Mouse (Mus musculus) layer of hippocampus, adult 2 months (tissue): ENCODE measurements around the gene Cops7a. TPM values are rescaled to one million over a fixed set of nuclear protein-coding genes. Genes with fewer than 3 reads are reported as not detected.

Experiments used
- DNase-seq, 2 experiments: peaks; one replicate each; pipeline ENCODE4 v3.0.0; 2022; ENCODE audit warnings: low spot score in 2 of 2
- H3K27ac ChIP-seq: fragments of 200-600 bp; 2 replicates; pipeline ENCODE4 v1.8.1; 2022
- H3K4me3 ChIP-seq: fragments of 200-600 bp; 2 replicates; pipeline ENCODE4 v1.8.1; 2022; ENCODE audit warnings: mild to moderate bottlenecking
- CTCF ChIP-seq: fragments of 200-600 bp; conservative IDR thresholded peaks from 2 replicates; pipeline ENCODE4 v1.8.1; 2022; ENCODE audit warnings: antibody characterized with exemption, mild to moderate bottlenecking, moderate library complexity
- long read RNA-seq, 2 experiments: library from polyadenylated mRNA; stranded (forward); transcript quantifications; one replicate each; pipeline ENCODE4 v2.0.0; 2021; ENCODE audit warnings: borderline mapping rate in 2 of 2
- total RNA-seq, 2 experiments: library from RNA; stranded (reverse); gene quantifications; 2 replicates each; pipeline ENCODE4 v1.2.3; 2021

Gene Cops7a
- 100 to 1,000 TPM; 136 to 151 TPM for total RNA-seq
- long read RNA-seq, experiment 1, transcript Cops7a-201 (8 exons, 1,817 nt): major isoform, 11 of 126 reads
- long read RNA-seq, experiment 1, partial matches to known transcripts: 14 of 126 reads
- long read RNA-seq, experiment 1, other reads (novel, unspliced or antisense): 99 of 126 reads
- long read RNA-seq, experiment 2, transcript Cops7a-201 (8 exons, 1,817 nt): major isoform, 17 of 212 reads
- long read RNA-seq, experiment 2, partial matches to known transcripts: 25 of 212 reads
- long read RNA-seq, experiment 2, other reads (novel, unspliced or antisense): 164 of 212 reads

DNA sequence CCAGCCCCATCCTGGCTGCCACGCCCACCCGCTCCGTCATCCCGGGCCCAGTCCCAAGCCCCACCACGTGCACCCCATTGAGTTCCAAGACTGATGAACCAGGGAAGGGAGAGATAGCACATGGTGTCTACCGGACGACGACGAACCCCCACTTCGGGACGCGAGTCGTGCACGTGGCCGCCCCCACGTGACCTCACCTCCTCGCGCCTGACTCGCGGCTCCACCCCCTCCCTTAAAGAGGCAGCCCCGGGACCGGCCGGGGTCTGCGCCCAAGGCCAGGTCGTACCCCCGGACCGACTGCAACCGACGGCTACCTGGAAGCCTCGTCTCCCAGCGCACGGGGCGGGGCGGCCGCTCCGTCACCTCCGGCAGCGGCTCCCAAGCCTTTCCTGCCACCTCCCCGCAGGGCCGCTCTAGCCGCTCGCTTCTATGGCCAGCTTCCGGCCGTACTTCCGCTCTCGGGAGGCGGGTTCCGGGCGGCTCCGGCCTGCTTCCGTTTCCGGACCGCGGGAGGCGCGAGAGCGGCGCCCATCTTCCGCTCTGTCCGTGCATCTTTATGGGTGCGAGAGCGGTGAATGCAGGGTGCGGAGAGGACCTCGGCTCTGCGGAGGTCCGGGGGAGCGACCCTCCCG is at the start of gene Cops7a:
Gene Cops7a, minus strand, starts transcription at position 451 of the 632 bp plus-strand sequence.
- peak; percentile 24; the same call in 1 of the 2 replicates for TF ChIP-seq CTCF
- peak; percentile 94 to 97 for DNase-seq
- peak within 1 kb of the TSS; percentile 96 for H3K27ac ChIP-seq
- H3K4me3 ChIP-seq: peak within 1 kb of the TSS; percentile 87

GRCm38 (mm10) chr6:125009181-125010073 is 44.1 kb upstream of the Cops7a start:
- no peak for TF ChIP-seq CTCF
- peak overlapping the region; percentile 68 for H3K4me3 ChIP-seq
- peak overlapping the region; percentile 98 for H3K27ac ChIP-seq
- DNase-seq: peak; percentile 67 to 68

DNA sequence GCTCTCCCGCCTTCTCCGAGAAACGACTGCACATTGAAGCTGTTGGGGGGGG is 43.6 kb upstream of the Cops7a start, which contains the start of gene Zfp384:
Gene Zfp384, plus strand, starts transcription at position 17 of the 52 bp plus-strand sequence.
- Histone ChIP-seq H3K4me3 (peak within 1 kb of the TSS; percentile 68), H3K27ac (peak within 1 kb of the TSS; percentile 98)
- TF ChIP-seq CTCF: no peak
- no peak for DNase-seq

DNA sequence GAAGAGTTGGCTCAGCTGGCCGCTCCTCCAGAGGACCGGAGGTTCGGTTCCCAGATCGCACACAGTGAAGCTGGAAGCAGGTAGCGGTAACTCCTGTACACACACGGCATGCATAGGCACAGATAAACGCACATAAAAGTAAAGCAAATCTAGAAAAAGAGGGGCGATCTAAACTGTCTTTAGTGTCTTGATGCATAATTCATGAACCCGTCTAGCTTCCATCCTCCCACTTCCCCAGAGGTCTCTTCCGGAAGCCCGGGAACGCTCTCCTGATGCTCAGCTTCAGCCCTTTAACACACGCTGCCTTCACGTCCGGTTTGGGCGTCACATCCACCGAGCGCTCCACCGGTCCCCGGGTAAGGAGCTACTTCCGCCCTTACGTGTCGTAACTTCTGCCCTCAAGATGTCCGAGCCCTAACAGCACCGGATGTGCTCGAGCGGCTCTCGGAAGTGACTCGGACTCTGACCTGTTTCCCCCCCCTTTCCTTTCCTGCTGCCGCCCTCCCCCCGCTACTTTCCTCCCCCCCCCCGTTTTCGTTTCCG is 43.3 kb upstream of the Cops7a start:
- peak overlapping the region; percentile 68 for H3K4me3 ChIP-seq
- DNase-seq: peak; percentile 98 to 99
- H3K27ac ChIP-seq: peak overlapping the region; percentile 98
- TF ChIP-seq CTCF: no peak

DNA sequence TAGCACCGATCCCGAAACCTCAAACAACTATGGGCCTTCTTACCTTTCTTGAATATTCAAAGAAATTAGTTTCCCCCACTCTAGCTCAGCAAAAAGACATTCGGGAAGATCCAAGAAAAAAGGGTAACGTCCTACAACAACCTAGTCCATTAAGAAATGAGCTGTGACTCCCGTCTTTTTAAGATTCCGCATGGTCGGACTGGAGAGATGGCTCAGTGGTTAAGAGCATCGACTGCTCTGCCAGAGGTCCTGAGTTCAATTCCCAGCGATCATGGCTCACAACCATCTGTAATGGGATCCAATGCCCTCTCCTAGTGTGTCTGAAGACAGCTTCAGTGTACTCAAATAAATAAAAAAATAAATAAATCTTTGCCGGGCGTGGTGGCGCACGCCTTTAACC is 42.7 kb upstream of the Cops7a start:
- no peak for TF ChIP-seq CTCF
- no peak for DNase-seq
- Histone ChIP-seq H3K4me3 (peak overlapping the region; percentile 68), H3K27ac (peak overlapping the region; percentile 89)

DNA sequence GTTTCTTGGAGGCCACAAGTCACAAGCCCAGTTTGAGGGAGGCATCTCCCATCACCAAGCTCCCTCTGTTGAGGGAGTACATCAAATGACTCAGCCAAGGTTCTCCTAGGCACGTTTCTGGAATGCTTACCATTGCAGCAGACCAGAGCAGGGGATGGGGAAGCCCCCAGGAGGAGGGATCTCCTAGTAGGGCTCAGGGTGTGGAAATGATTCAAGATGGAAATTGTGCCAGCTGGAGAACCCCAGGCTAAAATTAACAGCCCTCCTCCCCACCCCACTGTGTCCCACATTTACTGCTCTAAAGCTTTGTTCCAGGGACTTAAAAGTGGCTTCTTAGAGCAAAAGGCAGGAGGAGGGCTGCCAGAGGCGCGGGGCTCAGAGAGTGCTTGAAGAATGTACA is 39.7 kb upstream of the Cops7a start:
- no peak for TF ChIP-seq CTCF
- Histone ChIP-seq H3K4me3 (no peak overlapping the region), H3K27ac (no peak overlapping the region)
- no peak for DNase-seq

DNA sequence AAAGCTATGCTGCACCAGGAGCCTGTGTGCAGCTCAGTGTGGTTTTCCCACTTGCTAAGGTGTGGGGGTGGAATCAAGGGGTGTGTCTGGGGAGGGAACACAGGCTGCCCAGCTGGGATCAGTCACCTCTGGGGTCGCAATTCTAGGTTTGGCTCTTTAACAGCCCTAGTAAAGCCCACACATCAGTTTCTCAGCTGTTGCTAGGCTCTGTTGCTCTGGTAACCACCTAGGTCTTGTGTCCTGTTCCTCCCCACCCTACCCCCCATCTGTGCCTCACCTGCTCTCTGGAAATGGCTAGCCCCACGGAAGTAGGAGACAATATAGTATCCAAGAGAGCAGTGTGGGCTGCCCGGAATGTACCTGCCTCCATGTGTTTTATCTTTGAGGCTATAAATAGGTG is 38.4 kb upstream of the Cops7a start:
- Histone ChIP-seq H3K27ac (peak overlapping the region; percentile 72), H3K4me3 (no peak overlapping the region)
- DNase-seq: no peak
- no peak for TF ChIP-seq CTCF

DNA sequence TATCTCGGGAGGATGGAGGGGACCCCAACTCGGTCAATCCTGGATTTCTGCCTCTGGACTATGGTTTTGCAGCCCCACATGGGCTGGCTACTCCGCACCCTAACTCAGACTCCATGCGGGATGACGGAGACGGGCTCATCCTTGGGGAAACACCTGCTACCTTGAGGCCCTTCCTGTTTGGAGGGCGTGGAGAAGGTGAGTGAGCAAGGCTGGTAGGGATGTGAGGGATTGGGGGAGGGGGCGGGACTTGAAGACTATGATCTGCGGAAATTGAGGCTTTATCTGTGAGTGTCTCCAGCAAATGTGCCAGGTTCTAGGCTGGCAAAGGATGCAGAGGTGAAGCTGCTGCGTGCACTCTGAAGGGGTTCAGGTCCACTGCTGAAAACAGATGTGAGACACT is 34.2 kb upstream of the Cops7a start:
- no peak for TF ChIP-seq CTCF
- no peak for DNase-seq
- Histone ChIP-seq H3K4me3 (no peak overlapping the region), H3K27ac (no peak overlapping the region)

GRCm38 (mm10) chr6:124999091-124999490 is 33.8 kb upstream of the Cops7a start:
- Histone ChIP-seq H3K27ac (peak overlapping the region; percentile 96; the same call in 1 of the 2 replicates), H3K4me3 (no peak overlapping the region)
- no peak for TF ChIP-seq CTCF
- DNase-seq: no peak

GRCm38 (mm10) chr6:124998066-124998465 is 32.7 kb upstream of the Cops7a start:
- DNase-seq: peak; percentile 50 to 67
- no peak for TF ChIP-seq CTCF
- Histone ChIP-seq H3K4me3 (peak overlapping the region; percentile 78), H3K27ac (peak overlapping the region; percentile 96)

DNA sequence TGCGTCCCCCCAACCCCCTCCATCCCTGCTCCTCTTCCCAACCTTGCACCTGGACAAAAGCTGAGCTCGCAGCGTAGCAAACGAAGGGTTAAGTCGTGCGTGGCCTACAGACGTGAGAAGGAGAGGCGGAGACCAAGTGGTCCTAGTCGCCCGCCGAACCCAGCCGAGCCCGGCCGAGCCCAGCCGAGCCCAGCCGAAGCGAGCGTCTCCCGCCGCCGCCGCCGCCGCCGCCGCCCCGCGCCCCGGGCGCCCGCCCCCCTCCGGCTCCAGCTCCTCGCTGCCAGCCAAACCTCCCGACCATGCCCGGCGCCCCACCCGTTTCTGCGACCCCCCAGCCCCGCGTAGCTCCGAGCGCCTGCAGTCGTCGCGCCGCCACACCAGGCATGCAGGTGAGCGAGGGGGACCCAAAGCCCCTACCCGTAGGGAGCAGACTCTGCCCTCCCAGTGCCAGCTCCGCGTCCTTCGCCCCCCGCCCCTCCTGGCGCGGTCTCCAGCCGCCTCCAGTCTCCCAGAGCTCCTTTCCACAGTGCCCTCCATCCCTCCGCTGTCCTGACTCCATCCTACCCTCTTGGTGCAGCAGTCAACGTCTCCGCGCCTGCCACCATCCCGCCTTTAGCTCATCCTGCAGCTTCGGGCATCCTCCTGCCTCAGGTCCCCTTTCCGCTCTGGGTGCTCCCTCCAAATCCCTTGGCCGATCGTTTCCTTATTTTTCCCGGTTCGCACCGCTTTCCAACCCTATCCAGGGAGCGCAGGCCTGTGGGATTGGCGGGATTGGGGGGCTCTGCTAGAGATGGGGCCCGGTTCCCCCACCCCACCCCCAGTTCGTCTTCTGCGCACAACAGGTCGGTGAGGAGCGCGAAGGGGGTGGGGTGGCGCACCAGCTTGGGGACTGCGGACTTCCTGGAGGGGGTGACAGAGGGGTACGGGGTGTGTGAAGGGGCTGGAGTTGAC is 31.5 kb upstream of the Cops7a start, which contains the start of gene Pianp:
Gene Pianp, plus strand, starts transcription at position 144 of the 951 bp plus-strand sequence.
- H3K4me3 ChIP-seq: peak within 1 kb of the TSS; percentile 78
- no peak for TF ChIP-seq CTCF
- peak; percentile 74 to 82 for DNase-seq
- H3K27ac ChIP-seq: peak within 1 kb of the TSS; percentile 96

DNA sequence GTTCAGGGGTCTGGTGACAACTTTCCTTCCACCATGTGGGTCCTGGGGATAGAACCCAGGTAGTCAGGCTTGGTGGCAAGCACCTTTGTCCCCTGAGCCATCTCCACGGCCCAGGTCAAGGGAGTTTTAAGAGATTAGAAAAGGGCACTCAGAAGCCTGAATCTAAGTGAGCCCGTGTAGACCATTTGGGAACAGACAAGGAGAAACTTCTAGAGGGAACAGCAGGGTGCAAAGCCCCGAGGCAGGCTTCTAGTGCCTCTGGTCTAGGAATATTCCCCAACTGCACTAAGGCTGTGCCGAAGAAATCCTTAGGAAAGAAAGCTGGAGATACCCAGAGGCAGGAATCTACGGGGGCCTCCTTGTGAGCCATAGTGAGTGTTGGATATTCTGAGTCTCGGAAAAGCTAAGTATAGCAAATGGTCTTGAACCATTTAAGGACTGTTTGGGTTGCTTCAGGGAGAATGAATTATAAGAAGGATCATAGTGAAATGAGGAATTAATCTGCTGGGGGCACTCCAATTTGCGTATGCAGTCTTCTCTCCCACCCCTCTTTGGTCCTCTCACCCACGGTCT is 30.6 kb upstream of the Cops7a start:
- no peak for DNase-seq
- TF ChIP-seq CTCF: no peak
- Histone ChIP-seq H3K4me3 (peak overlapping the region; percentile 78), H3K27ac (peak overlapping the region; percentile 96)
